26 mouse cellular contexts compared by ENCODE assay signal in the genomic region with DNA sequence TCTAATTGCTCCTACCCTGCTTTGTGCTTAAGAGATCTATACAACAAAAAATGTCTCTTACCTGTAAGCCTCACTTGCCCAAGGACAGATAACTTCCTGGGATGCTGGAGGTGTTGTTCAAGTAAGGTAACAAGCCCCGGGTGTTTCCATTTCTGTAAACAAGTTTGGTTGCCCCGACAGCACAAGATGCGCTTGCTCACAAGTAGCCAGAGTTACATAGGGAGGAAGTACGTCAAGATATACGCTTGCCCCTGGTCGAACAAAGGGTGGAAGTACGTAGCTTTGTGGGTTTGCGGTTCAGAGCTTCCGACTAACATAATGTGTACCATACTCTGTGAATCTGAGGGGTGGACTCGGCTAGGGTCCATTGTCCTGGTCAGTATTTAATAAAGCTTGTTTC. TPM values are rescaled to one million over a fixed set of nuclear protein-coding genes. Genes with fewer than 3 reads are reported as not detected.
DNase-seq lines count a peak whose midpoint lies in the region; ATAC-seq and TF ChIP-seq lines count a peak whose summit lies in the region.
"Had no signal": no experiment of that assay in that cellular context is flagged by ENCODE, and none has a peak within 500 bp of the region (broad histone marks: within the 10 kb centered on the region; RNA-seq: fewer than 3 reads in every experiment).

No protein-coding gene starts in this region.

- no peak for TF ChIP-seq CTCF in ES-Bruce4 (IDR thresholded peaks at IDR 0.05; ENCODE audit: low read depth, low read length)

- peak overlapping the region; percentile 36 for H3K4me3 ChIP-seq in erythroblast, embryonic 14.5 days (replicated peaks)
- peak overlapping the region; percentile 32; the same call in 1 of the 2 replicates for H3K4me3 ChIP-seq in ES-Bruce4 (ENCODE audit: low read depth, low read length)
- H3K4me3 ChIP-seq in midbrain, embryonic 15.5 days = no peak overlapping the region
- H3K4me3 ChIP-seq in heart, embryonic 11.5 days (ENCODE audit: low read depth, low read length) = no peak overlapping the region
- H3K4me3 ChIP-seq: embryonic facial prominence, embryonic 10.5 days; forebrain, embryonic 15.5 days; hindbrain, embryonic 10.5 days; limb, embryonic 13.5 days; midbrain, embryonic 10.5 days; neural tube, embryonic 12.5 days had no signal

- no peak for ATAC-seq in erythroblast, adult 5-6 weeks (replicated peaks; ENCODE audit: low FRiP score, poor library complexity, severe bottlenecking)
- peak; percentile 62 for ATAC-seq in granulocyte monocyte progenitor cell, adult 5-6 weeks (replicated peaks; ENCODE audit: poor library complexity, severe bottlenecking)
- peak; percentile 73 for ATAC-seq in megakaryocyte progenitor cell, adult 5-6 weeks (replicated peaks; ENCODE audit: poor library complexity)
- ATAC-seq in midbrain, embryonic 15.5 days (replicated peaks) = no peak
- no peak for ATAC-seq in heart, embryonic 11.5 days (replicated peaks; ENCODE audit: insufficient number of reproducible peaks, low FRiP score, low TSS enrichment)
- ATAC-seq: forebrain, embryonic 15.5 days; hindbrain, postnatal 0 days; Patski had no signal

- H3K9ac ChIP-seq in ES-Bruce4 (ENCODE audit: low read depth, poor library complexity, severe bottlenecking) = no peak overlapping the region
- no peak overlapping the region for H3K9ac ChIP-seq in midbrain, embryonic 15.5 days
- H3K9ac ChIP-seq in heart, embryonic 11.5 days (ENCODE audit: low read depth, low read length) = no peak overlapping the region
- H3K9ac ChIP-seq: forebrain, embryonic 15.5 days; limb, embryonic 13.5 days; neural tube, embryonic 12.5 days had no signal

- DNase-seq in adrenal gland, adult 18-20 months (ENCODE audit: low spot score in 2 of 2) = no peak
- DNase-seq: adrenal gland, postnatal 36 days; cerebellum, adult 18-20 months; cerebellum, postnatal 25 days; gastrocnemius, postnatal 25 days; kidney, adult 2 months; kidney, postnatal 10 days; lung, adult 2 months; right cerebral cortex, postnatal 14 days; thymus, postnatal 14 days had no signal

- WGBS in midbrain, embryonic 15.5 days = 86% methylated on average over 10 of the region's 10 CpGs
- WGBS in heart, embryonic 11.5 days (ENCODE audit: insufficient replicate concordance) = 76% methylated on average over 10 of the region's 10 CpGs

- TF ChIP-seq EP300 in ES-Bruce4 (IDR thresholded peaks at IDR 0.05; ENCODE audit: insufficient read depth, low read depth, low read length) = no peak

- no peaks in the 10 kb centered on the region for H3K36me3 ChIP-seq in erythroblast, embryonic 14.5 days (ENCODE audit: control insufficient read depth)
- H3K36me3 ChIP-seq in ES-Bruce4 (ENCODE audit: control insufficient read depth, insufficient read depth, low read length, poor library complexity, severe bottlenecking) = no peaks in the 10 kb centered on the region
- H3K36me3 ChIP-seq in midbrain, embryonic 15.5 days (replicated peaks) = no peaks in the 10 kb centered on the region
- no peaks in the 10 kb centered on the region for H3K36me3 ChIP-seq in heart, embryonic 11.5 days (ENCODE audit: control insufficient read depth, insufficient read depth, low read length)
- H3K36me3 ChIP-seq: embryonic facial prominence, embryonic 10.5 days; forebrain, embryonic 15.5 days; hindbrain, embryonic 10.5 days; limb, embryonic 13.5 days; midbrain, embryonic 10.5 days; neural tube, embryonic 12.5 days had no signal

- H3K27ac ChIP-seq in ES-Bruce4 (ENCODE audit: insufficient read depth, low read length) = no peak overlapping the region
- no peak overlapping the region for H3K27ac ChIP-seq in midbrain, embryonic 15.5 days
- H3K27ac ChIP-seq in heart, embryonic 11.5 days (ENCODE audit: low read depth, low read length) = no peak overlapping the region
- H3K27ac ChIP-seq: embryonic facial prominence, embryonic 10.5 days; forebrain, embryonic 15.5 days; hindbrain, embryonic 10.5 days; hindbrain, postnatal 0 days; limb, embryonic 13.5 days; midbrain, embryonic 10.5 days; neural tube, embryonic 12.5 days had no signal

- no peak overlapping the region for H3K4me2 ChIP-seq in midbrain, embryonic 15.5 days
- no peak overlapping the region for H3K4me2 ChIP-seq in heart, embryonic 11.5 days
- H3K4me2 ChIP-seq: forebrain, embryonic 15.5 days; limb, embryonic 13.5 days; neural tube, embryonic 12.5 days had no signal

- no peak for TF ChIP-seq POLR2A in ES-Bruce4 (IDR thresholded peaks at IDR 0.05; ENCODE audit: insufficient read depth, low read length)

- H3K4me1 ChIP-seq in erythroblast, embryonic 14.5 days (ENCODE audit: control insufficient read depth) = peaks cover 25% of the 10 kb centered on the region
- no peaks in the 10 kb centered on the region for H3K4me1 ChIP-seq in ES-Bruce4 (ENCODE audit: control insufficient read depth, insufficient read depth, low read length)
- H3K4me1 ChIP-seq in midbrain, embryonic 15.5 days = no peaks in the 10 kb centered on the region
- H3K4me1 ChIP-seq in heart, embryonic 11.5 days (ENCODE audit: control insufficient read depth, insufficient read depth, low read length) = no peaks in the 10 kb centered on the region
- H3K4me1 ChIP-seq: forebrain, embryonic 15.5 days; limb, embryonic 13.5 days; midbrain, embryonic 10.5 days; neural tube, embryonic 12.5 days had no signal

- no peaks in the 10 kb centered on the region for H3K9me3 ChIP-seq in erythroblast, embryonic 14.5 days (ENCODE audit: control insufficient read depth, low read length)
- no peaks in the 10 kb centered on the region for H3K9me3 ChIP-seq in ES-Bruce4 (replicated peaks; ENCODE audit: control insufficient read depth, insufficient read depth, low read length, poor library complexity, severe bottlenecking)
- H3K9me3 ChIP-seq in midbrain, embryonic 15.5 days = no peaks in the 10 kb centered on the region
- H3K9me3 ChIP-seq in heart, embryonic 11.5 days (replicated peaks; ENCODE audit: control insufficient read depth, low read length) = no peaks in the 10 kb centered on the region
- H3K9me3 ChIP-seq: embryonic facial prominence, embryonic 10.5 days; forebrain, embryonic 15.5 days; hindbrain, embryonic 10.5 days; limb, embryonic 13.5 days; midbrain, embryonic 10.5 days; neural tube, embryonic 12.5 days had no signal

- H3K27me3 ChIP-seq in erythroblast, embryonic 14.5 days (ENCODE audit: control insufficient read depth) = no peaks in the 10 kb centered on the region; the same call in 1 of the 2 replicates
- no peaks in the 10 kb centered on the region for H3K27me3 ChIP-seq in ES-Bruce4 (ENCODE audit: control insufficient read depth, insufficient read depth, low read length, poor library complexity, severe bottlenecking)
- H3K27me3 ChIP-seq in midbrain, embryonic 15.5 days (replicated peaks) = no peaks in the 10 kb centered on the region
- no peaks in the 10 kb centered on the region for H3K27me3 ChIP-seq in heart, embryonic 11.5 days (ENCODE audit: control insufficient read depth, insufficient read depth, low read length)
- H3K27me3 ChIP-seq: CH12.LX; forebrain, embryonic 15.5 days; limb, embryonic 13.5 days; neural tube, embryonic 12.5 days; Patski had no signal

RNA-seq across cellular contexts. Expression of gene Mphosph6, which starts 25.7 kb away (rescaled TPM):
- polyA plus RNA-seq in erythroblast, embryonic 14.5 days (2012) = 0.38 and 0.60 TPM in 2 replicates
- total RNA-seq in erythroblast, adult 5-6 weeks (2015; ENCODE audit: low replicate concordance) = 10.4 and 19.4 TPM in 2 replicates
- total RNA-seq in erythroblast, adult 5-6 weeks (2017; ENCODE audit: low replicate concordance) = 3.5 and 6.3 TPM in 2 replicates
- polyA plus RNA-seq in ES-Bruce4 (2011; ENCODE audit: insufficient read depth, insufficient read length, low read depth, missing spikeins) = 88.0 and 98.3 TPM in 2 replicates
- total RNA-seq in granulocyte monocyte progenitor cell, adult 5-6 weeks (2014; fragmentation: Nextera tagmentation) = 50.6 and 57.8 TPM in 2 replicates
- total RNA-seq in granulocyte monocyte progenitor cell, adult 5-6 weeks (2017) = 47.7 and 55.2 TPM in 2 replicates
- total RNA-seq in megakaryocyte progenitor cell, adult 5-6 weeks (2015) = 67.2 and 69.9 TPM in 2 replicates
- total RNA-seq in megakaryocyte progenitor cell, adult 5-6 weeks (2017) = 46.5 and 47.4 TPM in 2 replicates
- 28.8 and 29.8 TPM in 2 replicates for polyA plus RNA-seq in midbrain, embryonic 15.5 days (2015; fragmentation: Nextera tagmentation; extraction: Ambion mirVana)
- total RNA-seq in adrenal gland, adult 18-20 months (2021) = 10 to 100 TPM; 13.2 to 16.9 TPM
- polyA plus RNA-seq in heart, embryonic 11.5 days (2014; fragmentation: Nextera tagmentation; extraction: Ambion mirVana) = 44.8 and 47.7 TPM in 2 replicates

Comparison
In these comparisons a context has a peak if more than half of its experiments do, and no peak if none do; other contexts are left out.
1. H3K4me3 ChIP-seq: peak in erythroblast, embryonic 14.5 days (single experiment) and ES-Bruce4 (single experiment); none in midbrain, embryonic 15.5 days (single experiment) and heart, embryonic 11.5 days (single experiment).
2. ATAC-seq: peak in granulocyte monocyte progenitor cell, adult 5-6 weeks (single experiment) and megakaryocyte progenitor cell, adult 5-6 weeks (single experiment); none in erythroblast, adult 5-6 weeks (single experiment), midbrain, embryonic 15.5 days (single experiment) and heart, embryonic 11.5 days (single experiment).